Mouse (Mus musculus) right cerebral cortex, postnatal 4 days (tissue): ENCODE measurements around the gene Tmem129.

Experiments used
- DNase-seq: peaks from one replicate; pipeline ENCODE4 v3.0.0-alpha.2; 2022

Tmem129 gene

DNA sequence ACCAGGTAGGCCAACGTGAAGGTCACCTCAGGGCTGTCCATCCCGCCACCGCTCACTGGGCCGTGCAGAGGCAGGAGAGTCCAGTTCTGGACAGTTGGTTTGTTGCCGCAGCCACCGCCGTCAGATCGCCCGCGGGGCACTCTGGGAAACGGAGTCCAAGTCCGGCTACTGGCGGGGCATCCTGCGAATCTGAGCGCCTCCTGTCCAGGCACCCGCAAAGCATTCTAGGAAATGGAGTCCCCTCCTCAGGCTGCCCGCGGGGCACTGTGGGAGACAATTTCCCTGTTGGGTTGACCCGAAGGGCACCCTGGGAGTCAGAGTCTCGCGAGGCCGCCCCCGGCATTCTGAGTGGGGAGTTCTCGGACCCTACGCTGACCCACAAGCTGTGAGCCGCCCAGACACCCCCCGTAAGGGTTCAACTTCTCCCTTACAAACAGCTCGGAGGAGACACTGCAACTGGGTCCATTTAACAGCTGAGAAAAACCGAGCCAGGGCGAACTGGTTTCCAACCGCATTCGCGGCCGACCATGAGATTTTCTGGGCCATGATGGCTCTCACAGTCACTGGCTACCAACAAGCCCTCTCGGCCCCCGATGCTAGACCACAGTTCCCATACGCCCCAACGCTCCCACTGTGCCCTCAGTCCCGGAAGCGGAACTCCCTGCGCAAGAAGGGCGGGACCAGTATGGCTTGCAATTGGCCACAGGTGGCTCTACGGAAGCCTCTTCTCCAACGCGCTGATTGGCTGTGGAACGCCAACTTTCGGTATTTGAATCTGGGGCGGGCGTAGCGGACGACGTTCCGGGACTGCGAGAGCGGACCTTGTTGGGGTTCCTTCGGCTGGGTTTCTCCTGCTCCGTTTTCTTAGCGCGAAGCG is at the start of gene Tmem129, which contains the start of gene Tacc3:
Gene Tmem129, minus strand, starts transcription at position 630 of the 877 bp plus-strand sequence.
Gene Tacc3, plus strand, starts transcription at position 342 of the 877 bp plus-strand sequence.
- DNase-seq = peak; percentile 91

DNA sequence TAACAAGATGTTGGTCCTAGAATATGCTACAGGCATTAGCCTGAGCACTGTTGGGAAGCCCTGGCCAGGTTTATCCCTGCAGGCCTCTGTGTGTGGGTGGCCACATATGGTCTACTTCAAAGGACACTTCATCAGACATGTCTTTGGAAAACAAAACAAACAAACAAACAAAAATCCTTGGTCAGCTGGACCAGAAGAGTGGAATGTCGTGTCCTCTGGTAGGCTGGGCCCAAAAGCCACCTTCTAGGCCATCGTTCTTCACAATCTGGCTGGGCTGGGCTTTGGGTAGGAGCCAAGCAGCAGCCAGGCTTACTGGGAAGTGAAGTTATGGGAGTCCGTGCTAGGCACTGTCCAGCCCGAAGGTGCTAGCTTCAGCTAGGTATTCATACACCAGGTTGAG is 48.9 kb upstream of the Tmem129 start:
- no peak for DNase-seq

DNA sequence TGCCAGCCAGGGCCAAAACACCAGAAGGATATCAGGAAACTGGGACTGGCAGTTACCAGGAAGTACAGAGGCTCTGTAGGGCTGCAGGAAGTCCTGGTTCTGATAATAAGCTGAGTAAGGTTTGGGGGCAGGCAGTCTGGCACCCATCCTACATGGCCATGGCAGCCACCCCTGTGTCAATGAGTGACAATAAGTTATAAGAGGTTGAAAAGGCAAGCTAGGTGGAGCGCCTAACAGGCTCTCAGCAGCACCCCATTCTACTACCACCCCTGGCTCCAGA is 48.1 kb upstream of the Tmem129 start:
- DNase-seq = no peak

DNA sequence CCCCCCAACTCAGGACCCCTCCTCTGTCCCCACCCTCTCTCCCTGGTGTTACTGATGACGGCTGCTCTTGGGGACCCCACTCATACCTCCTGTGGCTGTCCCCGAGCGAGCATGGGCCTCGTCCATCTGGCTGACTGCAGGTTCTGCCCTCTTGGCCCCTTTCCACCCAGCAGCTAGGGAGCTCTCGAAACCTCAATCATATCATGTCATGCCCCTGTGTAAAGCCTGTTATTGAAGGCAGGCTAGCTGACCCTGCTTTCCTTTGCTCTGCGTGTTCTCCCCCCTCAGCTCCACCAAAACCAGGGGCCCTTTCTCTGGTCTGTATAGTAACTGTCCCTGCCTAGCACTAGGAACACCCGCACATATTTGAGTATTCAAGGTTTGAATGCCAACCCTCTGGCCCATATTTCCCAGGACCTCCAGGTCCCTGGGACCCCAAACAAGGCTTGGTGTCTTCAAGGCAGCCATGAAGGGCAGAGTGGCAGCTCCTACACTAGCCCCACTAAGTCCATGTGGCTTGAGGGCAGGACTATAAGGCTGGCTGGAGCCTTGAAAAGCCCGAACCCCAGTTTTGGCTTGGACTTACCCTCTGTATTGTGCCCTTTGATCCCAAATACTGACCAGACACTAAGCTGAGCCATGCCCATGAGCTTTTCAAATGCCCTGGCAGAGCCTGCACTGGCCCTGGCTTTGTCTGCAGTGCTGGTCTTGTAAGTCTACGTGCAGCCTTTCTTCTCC is 47.6 kb upstream of the Tmem129 start:
- no peak for DNase-seq

DNA sequence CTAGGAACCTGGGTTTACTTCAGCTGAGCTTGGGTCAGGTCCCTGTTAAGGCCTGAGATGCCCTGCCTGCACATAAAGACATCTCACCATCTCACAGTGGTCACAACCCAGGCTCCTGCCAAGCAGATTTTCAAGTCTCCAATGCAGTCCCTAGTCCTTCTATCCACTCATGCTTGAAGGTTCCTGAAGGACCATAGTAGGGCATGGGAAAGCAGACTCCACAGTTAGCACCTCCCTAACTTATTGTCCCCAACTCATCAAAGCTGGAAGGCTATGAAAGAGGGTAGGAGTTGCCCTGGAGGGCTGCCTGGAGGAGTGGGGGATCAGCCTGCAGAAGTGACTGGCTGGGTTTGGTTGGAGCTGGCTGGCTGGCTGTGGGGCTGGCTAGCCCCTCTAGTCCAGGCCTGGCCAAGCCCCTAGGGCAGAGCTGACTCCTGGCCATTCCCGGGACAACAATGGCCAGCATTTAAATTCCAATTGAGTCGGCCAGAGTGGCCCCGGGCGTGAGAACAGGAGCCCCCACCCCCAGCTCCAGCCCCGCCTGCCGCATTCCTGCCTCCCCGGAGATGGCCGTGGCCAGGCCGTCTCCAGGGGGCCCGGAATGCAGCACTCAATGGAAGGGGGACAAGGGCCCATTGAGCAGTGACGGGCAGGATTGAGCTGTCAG is 46.9 kb upstream of the Tmem129 start:
- peak; percentile 42 for DNase-seq

DNA sequence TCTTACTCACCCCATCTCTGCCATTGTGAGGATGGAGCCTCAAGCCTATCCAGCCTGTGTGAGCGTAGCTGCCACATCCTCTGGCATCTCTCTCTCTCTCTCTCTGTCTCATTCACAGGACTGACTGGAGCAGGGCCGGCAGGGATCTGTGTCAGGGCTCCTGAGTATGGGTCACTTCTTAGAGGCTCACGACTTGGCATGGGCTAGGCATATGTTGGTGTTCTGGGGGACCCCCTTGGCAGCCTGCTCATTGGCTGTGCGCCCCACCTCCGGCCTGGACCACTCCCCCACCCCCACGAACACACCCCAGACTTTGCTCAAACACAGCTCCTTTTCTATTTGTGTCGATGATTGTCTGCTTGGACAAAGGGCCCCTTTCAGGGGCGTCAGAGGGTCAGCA is 45.8 kb upstream of the Tmem129 start:
- peak; percentile 48 for DNase-seq

DNA sequence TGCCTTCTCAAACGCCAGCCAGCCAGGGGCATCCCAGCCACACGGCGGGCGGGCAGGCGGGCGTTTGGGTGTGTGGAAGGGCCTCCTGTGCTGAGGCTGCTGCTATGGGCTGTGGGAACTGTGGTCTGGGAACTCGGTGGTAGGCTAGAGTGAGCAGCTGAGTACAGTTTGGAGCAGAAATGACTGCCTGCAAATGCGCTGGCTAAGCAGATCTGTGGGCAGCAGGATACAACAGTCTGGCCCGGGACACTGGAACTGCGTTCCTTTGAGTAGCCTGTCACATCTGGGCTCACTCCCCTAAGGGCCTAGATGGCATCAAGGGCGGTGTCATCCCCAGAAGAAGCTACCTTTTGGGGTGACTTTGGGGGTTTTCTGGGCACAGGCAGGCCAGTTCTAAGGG is 43.6 kb upstream of the Tmem129 start:
- no peak for DNase-seq

DNA sequence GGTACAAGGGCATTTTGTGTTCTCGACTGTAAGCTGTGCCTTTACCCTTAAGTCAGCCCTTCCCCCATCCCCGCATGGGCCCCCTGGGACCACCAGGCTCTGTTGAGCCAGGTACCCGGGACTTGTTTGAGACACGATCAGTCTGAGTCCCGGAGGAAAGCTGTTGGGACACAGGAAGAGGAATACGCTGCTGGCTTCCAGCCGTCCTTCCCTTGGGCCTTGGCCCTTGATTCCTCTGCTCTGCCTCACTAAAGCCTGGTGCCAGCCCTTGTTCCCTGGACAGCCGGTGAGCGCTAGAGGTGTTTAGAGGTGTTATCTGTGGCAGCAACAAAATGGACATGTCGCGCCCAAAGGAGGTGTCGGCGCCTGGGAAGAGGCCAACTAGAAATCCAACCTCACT is 41.8 kb upstream of the Tmem129 start:
- DNase-seq = no peak

DNA sequence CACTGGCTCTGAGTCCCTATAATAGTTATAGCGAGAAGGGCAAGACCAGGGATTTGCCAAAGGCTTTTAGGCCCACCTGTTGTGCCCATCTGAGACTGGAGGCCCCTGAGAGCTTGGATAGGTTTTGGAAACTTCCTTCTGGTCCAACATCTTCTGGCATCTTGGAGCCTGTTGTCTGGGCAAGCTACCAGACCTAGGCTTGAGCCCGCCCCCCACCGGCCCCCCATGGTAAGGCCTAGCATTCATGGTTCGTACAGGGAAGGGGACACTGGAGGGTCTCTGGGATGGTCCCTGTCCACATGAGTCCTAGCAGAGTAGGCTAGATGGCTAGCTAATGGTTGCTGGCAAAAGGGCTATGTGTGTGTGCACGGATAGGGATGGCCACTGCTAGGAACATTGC is 40.5 kb upstream of the Tmem129 start:
- DNase-seq = no peak

DNA sequence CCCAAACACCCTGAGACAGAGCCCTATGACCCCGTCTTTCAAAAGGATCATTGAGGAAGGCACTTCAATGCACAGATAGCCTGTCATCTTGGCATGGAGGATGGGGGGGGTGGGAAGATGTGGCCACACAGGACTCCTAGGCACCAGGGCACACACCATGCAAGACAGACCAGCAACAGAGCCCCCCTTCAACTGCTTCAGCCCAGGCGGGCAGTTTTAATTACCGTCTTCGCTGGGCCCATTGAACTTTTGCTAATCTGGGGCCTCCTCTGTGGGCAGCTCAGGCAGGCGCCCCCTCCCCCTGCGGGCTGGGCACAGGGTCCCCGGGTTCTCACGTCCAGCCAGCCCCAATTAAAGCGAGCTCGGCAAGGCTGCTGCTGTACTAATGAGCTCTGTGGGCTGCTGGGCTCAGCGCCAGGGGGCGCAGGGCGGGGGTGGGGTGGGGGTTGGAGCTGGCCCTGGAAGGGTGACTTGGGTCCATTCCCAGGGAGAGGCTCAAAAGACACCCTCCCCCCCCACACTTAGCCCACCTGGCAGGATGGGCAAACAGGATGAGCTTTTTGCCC is 39.8 kb upstream of the Tmem129 start:
- peak; percentile 65 for DNase-seq

DNA sequence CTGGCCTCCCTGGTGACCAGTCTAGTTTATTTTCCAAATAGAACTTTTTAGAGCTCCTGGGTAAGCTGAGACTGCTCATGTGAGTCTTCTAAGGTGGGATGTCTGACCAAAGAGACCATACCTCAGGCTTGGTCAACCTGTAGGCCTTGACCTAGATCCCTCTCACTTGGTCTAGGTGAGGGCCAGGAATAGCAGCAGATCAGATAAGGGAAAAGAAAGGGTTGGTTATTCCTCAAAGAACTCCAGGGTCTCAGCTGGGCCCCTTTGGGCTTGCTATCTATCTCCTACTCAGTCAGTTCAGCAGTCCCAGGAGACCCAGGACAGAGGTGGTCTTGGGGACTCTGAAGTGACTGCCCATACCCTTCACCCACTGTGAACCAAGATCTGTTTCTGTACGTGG is 39.3 kb upstream of the Tmem129 start:
- no peak for DNase-seq

DNA sequence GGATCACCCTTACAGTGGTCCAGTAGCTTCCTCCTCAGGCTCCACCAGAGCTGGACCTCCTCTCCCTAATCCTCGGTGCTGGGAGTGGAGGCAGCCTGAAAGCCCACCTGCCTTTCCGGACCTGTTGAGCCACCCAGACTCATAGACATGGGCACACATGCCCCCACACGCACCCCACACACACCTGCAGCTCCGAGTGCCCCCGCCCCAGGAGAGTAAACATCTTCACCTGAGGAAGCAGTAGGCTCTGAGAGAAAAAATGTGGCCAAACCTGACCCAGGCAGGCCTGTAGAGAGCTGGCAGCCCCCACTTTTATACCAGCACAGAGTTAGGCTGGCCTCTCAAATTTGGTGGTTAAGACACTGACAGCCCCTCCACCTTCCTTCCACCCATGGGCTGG is 38.2 kb upstream of the Tmem129 start:
- no peak for DNase-seq

DNA sequence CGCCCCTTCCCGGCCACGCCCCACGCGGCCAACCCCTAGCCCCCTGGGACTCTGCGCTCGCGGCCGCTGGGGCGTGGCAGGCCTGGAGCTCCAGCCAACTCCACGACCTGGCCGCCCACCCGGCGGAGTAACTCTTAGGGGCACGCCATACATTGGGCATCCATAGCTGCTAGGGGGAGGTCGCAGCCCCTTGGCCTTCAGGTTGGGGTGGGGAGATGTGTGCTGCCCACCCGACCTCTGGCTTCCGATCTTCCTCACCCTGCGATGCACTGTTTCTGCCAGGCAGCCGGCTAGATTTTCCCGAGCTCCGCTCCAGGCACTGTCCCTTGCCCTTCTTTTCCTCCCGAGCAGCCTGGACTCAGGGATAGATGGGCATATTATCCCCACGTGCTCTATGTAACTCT is 37.5 kb upstream of the Tmem129 start:
- DNase-seq = no peak

DNA sequence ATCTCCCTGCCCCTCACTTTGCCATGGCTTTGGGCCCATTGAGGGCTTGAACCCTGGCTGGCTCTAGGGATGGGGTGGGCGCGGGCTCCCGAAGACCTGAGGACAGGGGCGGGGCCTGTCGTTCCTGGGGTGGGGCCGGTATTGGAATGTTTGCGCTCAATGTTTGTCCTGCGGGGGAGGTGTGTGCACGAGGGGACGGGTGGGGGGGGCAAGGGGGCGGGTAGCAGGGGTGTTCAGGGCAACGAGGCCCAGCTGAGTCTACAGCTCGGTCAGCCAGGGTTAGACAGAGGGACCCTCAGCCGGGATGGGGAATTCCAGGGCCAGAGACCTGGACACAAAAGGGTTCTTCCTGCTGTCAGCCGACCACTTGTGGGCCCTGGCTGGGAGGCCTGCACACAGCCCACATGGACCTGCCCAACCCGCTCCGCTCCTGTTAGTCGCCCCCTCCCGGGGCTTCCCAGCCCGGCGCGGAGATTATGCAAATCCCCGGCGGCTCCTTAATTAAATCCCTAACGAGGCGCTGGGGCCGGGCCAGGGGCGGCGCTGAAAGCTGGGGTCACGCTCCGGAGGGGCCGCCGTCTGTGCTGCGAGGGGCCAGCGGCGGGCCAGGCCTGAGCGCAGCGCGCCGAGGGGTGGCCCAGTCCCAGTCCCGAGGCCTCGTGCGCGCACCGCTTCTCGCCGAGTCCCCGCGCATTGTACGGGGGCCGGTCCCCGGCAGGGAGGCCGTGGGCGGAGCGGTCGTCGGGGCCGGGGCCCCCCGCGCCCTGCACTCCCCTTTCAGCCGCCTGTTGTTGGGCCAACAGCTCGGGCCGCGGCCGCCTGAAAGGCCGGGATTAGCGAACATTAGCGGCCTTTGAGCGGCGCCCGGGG is 36.9 kb upstream of the Tmem129 start:
- peak; percentile 75 for DNase-seq

DNA sequence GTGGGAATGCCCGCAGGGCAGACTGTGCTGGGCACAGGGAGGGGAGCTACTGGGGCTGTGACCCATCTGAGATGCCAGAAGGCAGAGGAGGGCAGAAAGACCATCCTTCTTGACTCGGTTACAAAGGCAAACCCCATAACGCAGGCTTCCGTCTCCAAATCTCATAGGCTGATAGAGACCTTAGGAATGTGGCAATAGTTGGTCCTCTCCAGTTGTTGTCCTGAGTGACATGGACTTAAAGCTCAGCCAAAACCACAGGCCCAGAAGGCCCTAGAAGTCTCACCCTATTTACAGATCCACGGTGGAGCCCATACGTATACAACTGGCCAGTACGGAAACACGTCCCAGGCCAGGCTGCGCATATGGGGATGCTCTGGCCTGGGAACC is 36.2 kb upstream of the Tmem129 start:
- no peak for DNase-seq

DNA sequence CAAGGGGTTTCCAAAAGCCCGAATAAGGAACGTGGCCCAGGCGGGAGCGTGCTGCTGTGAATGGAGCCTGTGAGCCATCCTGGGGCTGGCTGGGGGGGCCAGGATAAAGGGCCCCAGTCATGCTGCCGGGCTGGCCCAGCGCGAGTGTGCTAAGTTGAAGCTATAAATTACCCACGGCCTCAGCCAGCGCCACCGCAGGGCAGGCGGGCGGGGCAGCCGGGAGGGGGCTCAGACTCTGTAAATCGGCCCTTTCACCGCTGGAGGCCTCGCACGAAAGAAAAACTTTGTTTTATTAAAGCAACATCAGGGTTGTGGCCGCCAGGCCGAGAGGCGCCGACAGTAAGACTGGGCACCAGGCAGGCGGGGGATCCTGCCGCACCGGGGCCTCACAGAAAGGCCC is 34.2 kb upstream of the Tmem129 start:
- DNase-seq = no peak

DNA sequence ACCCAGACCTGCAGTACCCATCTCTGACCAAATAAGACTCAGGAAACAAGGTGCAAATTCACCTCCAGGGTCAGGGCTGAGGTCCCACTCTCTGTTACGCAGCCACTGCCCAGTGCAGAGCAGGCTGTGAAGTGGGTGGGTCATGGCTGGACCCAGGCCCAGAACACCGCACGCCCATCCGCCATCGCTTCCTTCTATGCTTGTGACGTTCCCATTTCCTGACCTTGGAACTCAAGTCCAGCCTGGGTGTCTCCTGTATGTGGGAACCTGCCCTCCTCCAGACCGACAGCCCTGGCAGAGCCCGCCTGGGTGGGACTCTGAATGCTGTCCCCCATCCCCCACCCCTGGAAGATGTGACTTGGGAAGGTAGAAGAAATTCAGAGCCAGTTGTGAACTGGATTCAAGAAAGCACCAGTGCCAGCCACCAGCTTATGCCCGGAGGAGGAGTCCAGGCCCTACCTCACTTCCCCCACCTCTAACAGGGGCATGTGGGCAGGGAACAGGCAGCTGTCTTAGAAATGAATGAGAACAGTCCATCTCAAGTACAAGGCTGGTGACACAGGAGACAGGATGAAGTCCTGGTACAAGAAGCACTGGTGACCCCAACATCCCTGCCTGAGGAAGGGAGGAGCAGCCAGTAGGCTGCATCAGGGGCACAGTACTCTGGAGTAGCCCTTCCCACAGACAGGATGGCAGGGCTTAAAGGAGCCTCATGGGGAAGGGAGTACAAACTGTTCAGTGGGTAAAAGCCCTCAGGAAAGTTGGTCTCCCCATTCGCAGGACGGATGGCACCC is 31.8 kb upstream of the Tmem129 start:
- no peak for DNase-seq

DNA sequence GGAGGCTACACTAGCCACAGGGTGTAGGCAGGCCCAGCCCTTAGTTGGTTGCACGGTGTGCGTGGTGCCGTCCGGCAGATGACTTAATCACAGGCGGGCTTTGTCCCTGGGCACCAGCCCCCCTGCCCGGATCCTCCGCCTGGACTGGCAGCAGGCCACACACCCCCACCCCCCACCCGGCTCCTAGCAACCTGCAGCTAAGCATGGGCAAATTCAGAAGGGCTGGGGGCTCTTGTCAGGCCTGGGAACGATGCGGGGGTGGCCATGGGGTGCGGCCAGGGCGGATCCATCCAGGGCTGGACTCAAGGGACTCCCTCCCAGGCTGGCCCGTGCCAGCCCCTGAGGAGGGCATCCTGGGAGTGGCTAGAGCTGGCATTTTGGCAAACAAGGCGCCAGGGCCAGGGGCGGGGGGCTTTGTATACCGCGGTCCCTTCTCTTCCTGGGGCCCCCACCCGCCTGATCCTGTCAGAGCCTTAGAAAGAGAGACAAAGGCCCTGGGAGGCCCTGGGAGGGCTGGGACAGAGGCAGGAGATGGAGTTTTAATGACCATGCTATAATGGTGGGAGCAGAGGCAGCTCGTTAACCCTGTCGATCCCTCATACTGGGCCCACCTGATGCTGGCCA is 31.1 kb upstream of the Tmem129 start:
- peak; percentile 46 for DNase-seq

DNA sequence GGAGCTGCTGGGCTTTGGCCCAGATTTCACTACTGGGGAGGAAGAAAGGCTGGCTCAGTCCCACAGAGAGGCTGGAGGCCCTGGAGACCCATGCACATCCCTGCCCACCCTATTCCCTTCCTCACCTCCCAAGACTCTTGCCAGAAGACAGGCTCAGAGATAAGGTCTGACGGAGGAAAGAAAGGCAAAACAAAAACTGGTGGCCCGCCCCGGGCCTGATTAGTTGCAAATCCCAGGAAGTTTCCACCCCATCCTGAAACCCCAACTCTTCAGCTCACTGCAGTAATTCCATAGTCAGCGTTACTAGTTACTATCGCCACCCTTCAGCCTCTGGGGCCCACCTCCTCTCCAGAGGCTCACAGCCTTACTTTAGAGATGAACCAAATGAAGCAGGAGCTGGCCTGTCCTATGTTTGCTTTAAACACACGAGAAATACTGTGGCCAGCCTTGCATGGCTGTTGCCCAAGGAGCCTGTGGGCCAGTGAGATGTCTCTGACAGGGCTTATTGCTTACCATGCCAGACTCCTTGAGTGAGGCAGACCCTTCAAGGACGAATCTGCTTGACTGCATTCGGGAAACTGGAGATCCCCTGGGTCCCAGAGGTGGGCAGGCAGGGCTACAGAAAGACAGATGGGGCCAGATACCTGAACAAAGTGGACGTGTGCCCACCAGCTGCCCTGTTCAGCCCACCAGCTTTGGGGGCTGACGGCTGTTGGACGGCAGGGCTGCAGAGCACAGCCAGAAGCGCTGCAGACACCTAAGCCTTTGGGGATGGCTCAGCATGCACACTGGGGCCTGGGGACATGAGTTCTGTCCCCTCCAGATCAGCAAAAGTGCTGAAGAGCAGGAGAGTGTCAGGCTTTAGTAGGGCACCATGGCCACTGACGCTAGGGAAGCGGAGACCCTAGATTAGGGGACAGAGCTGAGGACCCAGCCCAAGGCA is 30.3 kb upstream of the Tmem129 start:
- DNase-seq = no peak

DNA sequence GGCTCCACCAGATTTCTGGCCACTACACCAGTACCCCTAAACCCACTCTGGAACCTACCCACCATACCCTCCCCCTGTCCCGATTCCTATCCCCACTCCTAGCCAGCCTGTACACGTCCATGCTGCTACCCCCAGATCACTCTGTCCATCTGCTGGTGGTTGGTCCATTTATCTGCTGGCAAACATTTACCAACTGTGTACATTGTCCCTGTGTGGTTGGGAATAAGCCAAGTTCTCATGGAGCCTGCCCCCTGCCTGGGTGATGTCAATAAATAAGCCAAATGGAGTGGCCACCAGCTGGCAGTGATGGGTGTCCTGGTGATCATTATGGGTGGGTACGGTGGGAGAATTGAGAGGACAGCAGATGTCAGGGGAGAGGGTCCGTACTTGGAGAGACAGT is 28.9 kb upstream of the Tmem129 start:
- DNase-seq = no peak
